Mouse (Mus musculus): ENCODE results near the gene Ltb. TPM values are rescaled to one million over a fixed set of nuclear protein-coding genes. Genes with fewer than 3 reads are reported as not detected.

The Ltb gene
- polyA plus RNA-seq, 1 experiment = 358 TPM

DNA sequence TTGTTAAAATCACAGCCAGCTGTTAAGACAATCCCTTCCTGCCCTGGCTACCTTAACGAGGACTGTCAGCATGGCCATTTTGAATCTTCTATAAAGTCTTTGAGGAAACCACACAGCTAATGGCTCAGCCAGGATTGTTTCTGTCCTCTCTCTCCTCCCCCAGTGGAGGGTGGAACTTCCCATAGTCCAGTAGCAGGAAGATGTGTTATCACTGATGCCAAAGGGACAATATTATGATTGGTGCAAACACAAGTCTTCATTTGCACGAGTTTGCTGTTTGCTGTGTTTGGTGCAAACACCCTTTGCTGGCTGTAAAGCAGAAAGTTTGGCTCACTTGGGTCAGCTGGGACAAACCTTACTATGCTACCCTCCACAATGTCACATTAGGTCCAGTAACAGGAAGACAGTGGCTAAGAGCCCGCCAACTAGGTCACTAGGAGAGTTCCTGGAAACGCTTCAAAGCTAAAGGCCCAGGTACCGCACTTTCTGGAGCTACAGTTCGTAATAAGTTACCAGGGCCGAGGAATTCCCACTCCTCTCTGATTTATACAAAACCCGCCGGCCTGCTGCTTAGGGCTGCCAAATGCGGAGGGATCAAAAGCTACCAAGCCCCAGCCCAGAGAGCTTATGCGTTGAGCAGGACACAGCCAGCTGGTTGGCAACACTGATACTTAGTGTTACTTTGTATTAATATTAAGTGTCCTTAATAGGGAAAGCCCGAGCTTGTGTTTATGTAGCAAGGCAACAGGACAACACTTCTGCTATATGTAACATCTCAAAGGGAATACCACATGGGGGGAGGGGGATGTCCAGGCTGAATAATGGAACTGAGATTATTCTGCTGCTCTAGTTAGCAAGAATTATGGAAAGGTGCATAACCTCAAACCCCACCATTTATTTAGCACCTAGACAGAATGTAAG is 46.4 kb downstream of the Ltb start:
- Histone ChIP-seq H3K4me3 (ENCODE audit: control insufficient read depth, insufficient read depth, low read length) (peak overlapping the region; percentile 47; the same call in 1 of the 2 replicates), H3K4me1 (replicated peaks; ENCODE audit: control insufficient read depth, insufficient read depth, low read length) (peaks cover 30% of the 10 kb centered on the region), H3K27ac (ENCODE audit: control insufficient read depth, insufficient read depth, low read length) (peak overlapping the region; percentile 90), H3K27me3 (ENCODE audit: control insufficient read depth, insufficient read depth, low read length) (no peaks in the 10 kb centered on the region), H3K36me3 (ENCODE audit: control insufficient read depth, insufficient read depth, low read length) (peaks cover 26% of the 10 kb centered on the region)
- 55% methylated on average over 12 of the region's 12 CpGs for whole genome bisulfite sequencing
- no peak for TF ChIP-seq POLR2A (IDR thresholded peaks at IDR 0.05; ENCODE audit: control insufficient read depth, extremely low read depth, insufficient read depth, low read length, poor library complexity)
- no peak for TF ChIP-seq CTCF (IDR thresholded peaks at IDR 0.05; ENCODE audit: borderline replicate concordance, control insufficient read depth, extremely low read depth, insufficient read depth, low read length, poor library complexity)
- no peak for DNase-seq

DNA sequence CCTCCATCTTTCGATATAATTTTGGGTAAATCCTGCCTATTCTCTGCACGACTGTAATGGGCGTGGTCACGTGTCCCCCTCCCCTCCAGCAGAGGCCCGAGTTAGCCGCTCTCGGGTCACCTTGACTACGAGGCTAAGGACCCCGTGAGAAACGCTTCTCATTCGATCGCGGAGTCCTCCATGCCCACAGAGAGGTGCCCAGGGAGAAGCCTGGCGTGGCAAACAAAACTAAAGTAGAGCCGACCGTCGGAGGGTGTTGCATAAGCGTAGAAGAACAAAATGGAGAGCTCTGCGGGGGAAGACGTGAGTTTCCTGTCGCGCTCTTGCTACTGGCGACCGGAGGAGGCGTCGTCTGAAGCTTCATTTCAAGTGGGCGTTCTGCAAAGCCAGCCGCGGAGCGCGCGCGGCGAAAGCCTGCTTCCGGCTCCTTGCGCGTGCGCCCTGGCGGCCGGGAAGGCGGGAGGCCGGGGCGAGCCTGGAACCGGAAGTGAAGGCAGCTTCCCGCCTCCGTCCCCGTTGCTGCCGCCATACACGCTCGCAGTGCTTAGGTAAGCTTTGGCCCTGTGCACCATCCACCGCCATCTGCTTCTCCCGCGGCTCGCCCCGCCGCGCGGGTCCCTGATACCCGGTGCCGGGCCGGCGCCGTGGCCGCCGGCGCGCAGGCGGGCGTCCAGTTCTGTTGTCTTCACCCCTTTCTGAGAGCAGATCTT is 47.2 kb downstream of the Ltb start, which contains the start of gene Ddx39b:
Ddx39b (plus strand) TSS at position 442 of the 710 bp plus-strand sequence.
- Histone ChIP-seq H3K4me1 (replicated peaks; ENCODE audit: control insufficient read depth, insufficient read depth, low read length) (peaks cover 36% of the 10 kb centered on the region), H3K27me3 (ENCODE audit: control insufficient read depth, insufficient read depth, low read length) (no peaks in the 10 kb centered on the region), H3K27ac (ENCODE audit: control insufficient read depth, insufficient read depth, low read length) (peak within 1 kb of the TSS; percentile 90), H3K36me3 (ENCODE audit: control insufficient read depth, insufficient read depth, low read length) (peaks cover 34% of the 10 kb centered on the region), H3K4me3 (ENCODE audit: control insufficient read depth, insufficient read depth, low read length) (peak within 1 kb of the TSS; percentile 70)
- TF ChIP-seq POLR2A (IDR thresholded peaks at IDR 0.05; ENCODE audit: control insufficient read depth, extremely low read depth, insufficient read depth, low read length, poor library complexity) = peak; percentile 84
- peak; percentile 43; the same call in 1 of the 2 replicates for TF ChIP-seq CTCF (IDR thresholded peaks at IDR 0.05; ENCODE audit: borderline replicate concordance, control insufficient read depth, extremely low read depth, insufficient read depth, low read length, poor library complexity)
- WGBS = under 1% methylated on average over 67 of the region's 69 CpGs
- DNase-seq = peak; percentile 94

DNA sequence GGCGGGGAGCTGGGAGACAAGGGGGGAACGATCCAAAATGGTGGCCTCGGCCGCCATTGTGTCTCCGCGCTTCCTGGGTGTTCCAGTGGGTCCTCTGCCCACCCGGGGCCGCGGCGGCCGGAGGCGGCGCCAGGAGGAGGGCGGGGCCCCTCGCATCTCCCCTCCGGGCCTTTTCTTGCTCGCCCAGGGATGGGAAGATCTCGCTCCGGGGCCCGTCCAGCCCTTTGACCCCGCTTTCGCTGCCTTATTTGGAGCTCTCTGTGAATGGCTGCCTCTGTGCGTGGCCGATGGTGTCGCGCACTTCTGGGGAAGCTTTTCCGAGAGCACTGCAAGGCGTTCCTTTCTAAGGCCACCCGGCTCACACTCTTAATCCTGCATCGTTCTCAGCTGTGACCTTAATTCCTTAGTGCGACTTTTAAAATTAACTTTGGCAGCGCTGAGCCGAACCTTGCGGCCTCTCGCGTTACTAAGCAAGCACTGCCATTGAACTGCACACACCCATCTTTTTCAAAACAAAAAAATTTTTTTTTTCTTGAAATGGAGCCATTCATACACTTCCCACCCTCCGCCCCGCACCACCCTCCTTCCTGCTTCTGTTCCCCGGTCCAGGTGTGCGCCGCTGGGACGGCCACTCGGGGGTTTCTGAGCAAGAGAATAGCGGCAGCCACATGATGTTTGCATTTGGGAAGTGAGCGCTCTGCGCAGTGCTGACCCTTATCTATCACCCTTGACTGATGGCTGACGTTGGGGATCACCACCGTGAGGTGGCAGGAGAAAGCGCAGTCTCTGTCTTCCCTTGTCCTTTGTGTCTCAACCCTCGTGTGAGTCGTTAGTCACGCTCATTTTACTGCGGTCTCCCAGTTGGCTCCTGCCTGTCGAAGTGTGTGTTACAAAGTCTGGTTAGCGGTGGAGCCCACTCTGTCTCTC is 48.0 kb downstream of the Ltb start:
- peaks cover 35% of the 10 kb centered on the region for H3K4me1 ChIP-seq (replicated peaks; ENCODE audit: control insufficient read depth, insufficient read depth, low read length)
- H3K27ac ChIP-seq (ENCODE audit: control insufficient read depth, insufficient read depth, low read length) = peak overlapping the region; percentile 87
- TF ChIP-seq CTCF (IDR thresholded peaks at IDR 0.05; ENCODE audit: borderline replicate concordance, control insufficient read depth, extremely low read depth, insufficient read depth, low read length, poor library complexity) = no peak
- no peak for TF ChIP-seq POLR2A (IDR thresholded peaks at IDR 0.05; ENCODE audit: control insufficient read depth, extremely low read depth, insufficient read depth, low read length, poor library complexity)
- WGBS = under 1% methylated on average over 55 of the region's 55 CpGs
- H3K4me3 ChIP-seq (ENCODE audit: control insufficient read depth, insufficient read depth, low read length) = peak overlapping the region; percentile 70
- peak; percentile 49 for DNase-seq
- H3K27me3 ChIP-seq (ENCODE audit: control insufficient read depth, insufficient read depth, low read length) = no peaks in the 10 kb centered on the region
- H3K36me3 ChIP-seq (ENCODE audit: control insufficient read depth, insufficient read depth, low read length) = peaks cover 42% of the 10 kb centered on the region

DNA sequence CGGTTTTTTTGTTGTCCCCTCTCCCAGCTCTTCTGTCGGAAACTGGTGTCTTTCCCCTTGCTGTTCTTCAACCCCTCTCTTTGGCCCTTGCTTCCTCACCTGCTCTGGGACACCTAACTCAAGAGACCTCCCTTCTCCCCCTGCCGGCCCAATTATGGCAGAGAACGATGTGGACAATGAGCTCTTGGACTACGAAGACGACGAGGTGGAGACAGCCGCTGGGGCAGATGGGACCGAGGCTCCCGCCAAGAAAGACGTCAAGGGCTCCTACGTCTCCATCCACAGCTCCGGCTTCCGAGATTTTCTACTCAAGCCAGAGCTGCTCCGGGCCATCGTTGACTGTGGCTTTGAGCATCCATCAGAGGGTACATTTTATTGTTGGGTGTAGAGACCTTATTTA is 48.8 kb downstream of the Ltb start:
- peaks cover 35% of the 10 kb centered on the region for H3K4me1 ChIP-seq (replicated peaks; ENCODE audit: control insufficient read depth, insufficient read depth, low read length)
- DNase-seq = no peak
- H3K36me3 ChIP-seq (ENCODE audit: control insufficient read depth, insufficient read depth, low read length) = peaks cover 50% of the 10 kb centered on the region
- peak overlapping the region; percentile 87; the same call in 1 of the 2 replicates for H3K27ac ChIP-seq (ENCODE audit: control insufficient read depth, insufficient read depth, low read length)
- H3K4me3 ChIP-seq (ENCODE audit: control insufficient read depth, insufficient read depth, low read length) = peak overlapping the region; percentile 70
- WGBS = 3% methylated on average over 16 of the region's 16 CpGs
- TF ChIP-seq POLR2A (IDR thresholded peaks at IDR 0.05; ENCODE audit: control insufficient read depth, extremely low read depth, insufficient read depth, low read length, poor library complexity) (no peak), CTCF (IDR thresholded peaks at IDR 0.05; ENCODE audit: borderline replicate concordance, control insufficient read depth, extremely low read depth, insufficient read depth, low read length, poor library complexity) (no peak)
- no peaks in the 10 kb centered on the region for H3K27me3 ChIP-seq (ENCODE audit: control insufficient read depth, insufficient read depth, low read length)

DNA sequence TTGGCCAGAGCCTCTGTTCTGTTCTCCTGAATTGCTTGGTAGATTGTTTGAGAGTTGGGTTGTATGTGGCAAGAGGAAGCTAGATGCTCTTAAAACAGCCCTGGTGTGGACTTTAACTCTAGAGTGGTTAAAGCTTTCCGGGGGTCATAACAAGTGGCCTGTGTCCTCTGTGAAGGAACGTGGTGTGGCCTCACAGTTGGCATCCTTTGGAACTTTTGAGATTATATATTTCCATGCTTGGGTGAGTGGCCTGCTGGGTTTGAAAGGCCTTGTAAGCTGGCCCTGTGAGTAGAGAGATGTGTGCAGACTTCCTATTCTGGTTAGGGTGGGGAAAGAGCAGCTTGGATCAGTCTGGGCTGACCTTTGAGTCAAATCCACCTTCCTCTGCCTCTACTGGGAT is 50.8 kb downstream of the Ltb start:
- Histone ChIP-seq H3K4me1 (replicated peaks; ENCODE audit: control insufficient read depth, insufficient read depth, low read length) (peaks cover 35% of the 10 kb centered on the region), H3K27me3 (ENCODE audit: control insufficient read depth, insufficient read depth, low read length) (no peaks in the 10 kb centered on the region), H3K27ac (ENCODE audit: control insufficient read depth, insufficient read depth, low read length) (no peak overlapping the region), H3K4me3 (ENCODE audit: control insufficient read depth, insufficient read depth, low read length) (no peak overlapping the region), H3K36me3 (ENCODE audit: control insufficient read depth, insufficient read depth, low read length) (peaks cover 69% of the 10 kb centered on the region)
- no peak for TF ChIP-seq CTCF (IDR thresholded peaks at IDR 0.05; ENCODE audit: borderline replicate concordance, control insufficient read depth, extremely low read depth, insufficient read depth, low read length, poor library complexity)
- TF ChIP-seq POLR2A (IDR thresholded peaks at IDR 0.05; ENCODE audit: control insufficient read depth, extremely low read depth, insufficient read depth, low read length, poor library complexity) = no peak
- 80% methylated on average over 2 of the region's 2 CpGs for WGBS
- DNase-seq = no peak

Other genes with a start within 250 kb of the Ltb start
- 22.7 and 26.5 TPM in 2 replicates for gene Hspa1b, start 235.2 kb upstream of the Ltb start, polyA plus RNA-seq (2012; rRNA removed)
- gene Gm20481, start 224.5 kb upstream of the Ltb start, polyA plus RNA-seq (2012; rRNA removed) = not detected in 2 replicates
- 10.0 and 12.2 TPM in 2 replicates for gene Hspa1a, start 222.3 kb upstream of the Ltb start, polyA plus RNA-seq (2012; rRNA removed)
- 0.06 and 0.28 TPM in 2 replicates for gene Hspa1l, start 221.7 kb upstream of the Ltb start, polyA plus RNA-seq (2012; rRNA removed)
- 207 and 265 TPM in 2 replicates for gene Lsm2, start 212.6 kb upstream of the Ltb start, polyA plus RNA-seq (2012; rRNA removed)
- gene Vars, start 193.5 kb upstream of the Ltb start, polyA plus RNA-seq (2012; rRNA removed) = 404 and 545 TPM in 2 replicates
- gene Vwa7, start 177.9 kb upstream of the Ltb start, polyA plus RNA-seq (2012; rRNA removed) = 1.1 and 1.5 TPM in 2 replicates
- gene Sapcd1, start 166.4 kb upstream of the Ltb start, polyA plus RNA-seq (2012; rRNA removed) = 12.3 and 18.3 TPM in 2 replicates
- gene Msh5, start 147.7 kb upstream of the Ltb start, polyA plus RNA-seq (2012; rRNA removed) = 15.5 and 20.0 TPM in 2 replicates
- gene Clic1, start 144.5 kb upstream of the Ltb start, polyA plus RNA-seq (2012; rRNA removed) = 316 and 321 TPM in 2 replicates
- gene Ddah2, start 135.4 kb upstream of the Ltb start, polyA plus RNA-seq (2012; rRNA removed) = 54.0 and 55.3 TPM in 2 replicates
- 3.6 and 5.0 TPM in 2 replicates for gene Ly6g6c, start 129.1 kb upstream of the Ltb start, polyA plus RNA-seq (2012; rRNA removed)
- 0.18 and 0.20 TPM in 2 replicates for gene Mpig6b, start 128.3 kb upstream of the Ltb start, polyA plus RNA-seq (2012; rRNA removed)
- gene Ly6g6e, start 117.5 kb upstream of the Ltb start, polyA plus RNA-seq (2012; rRNA removed) = 2.3 and 3.4 TPM in 2 replicates
- 0.59 and 1.5 TPM in 2 replicates for gene Ly6g6d, start 116.4 kb upstream of the Ltb start, polyA plus RNA-seq (2012; rRNA removed)
- gene Ly6g6f, start 108.8 kb upstream of the Ltb start, polyA plus RNA-seq (2012; rRNA removed) = 0.66 and 1.3 TPM in 2 replicates
- gene Abhd16a, start 105.2 kb upstream of the Ltb start, polyA plus RNA-seq (2012; rRNA removed) = 191 and 202 TPM in 2 replicates
- 0.27 TPM in 1 of 2 replicates, not detected in the other for gene Ly6g5c, start 86.2 kb upstream of the Ltb start, polyA plus RNA-seq (2012; rRNA removed)
- 5.9 and 8.3 TPM in 2 replicates for gene Ly6g5b, start 79.0 kb upstream of the Ltb start, polyA plus RNA-seq (2012; rRNA removed)
- gene Gpank1, start 73.0 kb upstream of the Ltb start, polyA plus RNA-seq (2012; rRNA removed) = 35.2 and 37.8 TPM in 2 replicates
- 500 and 515 TPM in 2 replicates for gene Csnk2b, start 72.4 kb upstream of the Ltb start, polyA plus RNA-seq (2012; rRNA removed)
- gene D17H6S53E, start 68.1 kb upstream of the Ltb start, polyA plus RNA-seq (2012; rRNA removed) = 12.9 and 16.0 TPM in 2 replicates
- 0.55 and 0.85 TPM in 2 replicates for gene Apom, start 62.4 kb upstream of the Ltb start, polyA plus RNA-seq (2012; rRNA removed)
- gene Bag6, start 59.3 kb upstream of the Ltb start, polyA plus RNA-seq (2012; rRNA removed) = 411 TPM in 2 replicates
- 770 and 778 TPM in 2 replicates for gene Prrc2a, start 29.5 kb upstream of the Ltb start, polyA plus RNA-seq (2012; rRNA removed)
- 5.4 and 8.9 TPM in 2 replicates for gene Aif1, start 18.4 kb upstream of the Ltb start, polyA plus RNA-seq (2012; rRNA removed)
- 30.7 and 49.6 TPM in 2 replicates for gene Lst1, start 6.0 kb upstream of the Ltb start, polyA plus RNA-seq (2012; rRNA removed)
- 11.3 and 11.4 TPM in 2 replicates for gene Tnf, start 7.6 kb downstream of the Ltb start, polyA plus RNA-seq (2012; rRNA removed)
- gene Lta, start 10.9 kb downstream of the Ltb start, polyA plus RNA-seq (2012; rRNA removed) = 14.4 and 14.5 TPM in 2 replicates
- 0.29 TPM in 1 of 2 replicates, not detected in the other for gene Gm16181, start 26.4 kb downstream of the Ltb start, polyA plus RNA-seq (2012; rRNA removed)
- gene Atp6v1g2, start 39.2 kb downstream of the Ltb start, polyA plus RNA-seq (2012; rRNA removed) = 7.9 TPM in 2 replicates
- 34.2 and 41.3 TPM in 2 replicates for gene Nfkbil1, start 41.4 kb downstream of the Ltb start, polyA plus RNA-seq (2012; rRNA removed)
- gene Ddx39b, start 47.3 kb downstream of the Ltb start, polyA plus RNA-seq (2012; rRNA removed) = 778 and 831 TPM in 2 replicates
- 873 and 1,061 TPM in 2 replicates for gene H2-D1, start 68.3 kb downstream of the Ltb start, polyA plus RNA-seq (2012; rRNA removed)
- 4.6 and 6.7 TPM in 2 replicates for gene H2-Q1, start 126.0 kb downstream of the Ltb start, polyA plus RNA-seq (2012; rRNA removed)
- gene H2-Q2, start 147.8 kb downstream of the Ltb start, polyA plus RNA-seq (2012; rRNA removed) = 142 and 170 TPM in 2 replicates
- 272 and 274 TPM in 2 replicates for gene H2-Q4, start 185.2 kb downstream of the Ltb start, polyA plus RNA-seq (2012; rRNA removed)
- 115 and 165 TPM in 2 replicates for gene H2-Q6, start 230.4 kb downstream of the Ltb start, polyA plus RNA-seq (2012; rRNA removed)
- gene H2-Q7, start 244.7 kb downstream of the Ltb start, polyA plus RNA-seq (2012; rRNA removed) = 412 and 617 TPM in 2 replicates